Mouse (Mus musculus): ENCODE data around the gene Aacs. TPM values are rescaled to one million over a fixed set of nuclear protein-coding genes. Genes with fewer than 3 reads are reported as not detected.

Aacs gene
- total and polyA plus RNA-seq, 3 experiments, result 32.8 to 79.5 TPM; not detected in 1

- DNase-seq (ENCODE audit: low read depth, low spot score), result no peak
- no peak overlapping the region for H3K4me3 ChIP-seq (ENCODE audit: control insufficient read depth in 1 of 2, insufficient read depth in 1 of 2, low read depth in 2 of 2, low read length in 2 of 2)
- no peaks in the 10 kb centered on the region for H3K9me3 ChIP-seq (replicated peaks; ENCODE audit: insufficient read depth, low read length)
- H3K27ac ChIP-seq (ENCODE audit: control insufficient read depth, low read depth, low read length), result no peak overlapping the region
- TF ChIP-seq RCOR1 (IDR thresholded peaks at IDR 0.05; ENCODE audit: low read depth, low read length), result no peak
- no peak for TF ChIP-seq MYC (IDR thresholded peaks at IDR 0.05; ENCODE audit: low read depth, low read length)
- TF ChIP-seq SIN3A (IDR thresholded peaks at IDR 0.05; ENCODE audit: low read length), result no peak
- no peak for TF ChIP-seq SMC3 (IDR thresholded peaks at IDR 0.05; ENCODE audit: low read depth, low read length)
- no peak for TF ChIP-seq CHD2 (IDR thresholded peaks at IDR 0.05; ENCODE audit: low read length)
- no peak for TF ChIP-seq KAT2A (conservative IDR thresholded peaks at IDR 0.05; ENCODE audit: low read depth, low read length)
- no peak for TF ChIP-seq TBP (IDR thresholded peaks at IDR 0.05; ENCODE audit: low read depth, low read length)
- TF ChIP-seq TAL1 (IDR thresholded peaks at IDR 0.05; ENCODE audit: low read length), result no peak
- no peak for TF ChIP-seq EP300 (IDR thresholded peaks at IDR 0.05; ENCODE audit: low read depth in 1 of 2, low read length in 2 of 2)
- no peak for TF ChIP-seq ELF1 (IDR thresholded peaks at IDR 0.05; ENCODE audit: low read depth, low read length)
- no peak for TF ChIP-seq RAD21 (IDR thresholded peaks at IDR 0.05; ENCODE audit: low read depth, low read length)
- TF ChIP-seq NRF1 (IDR thresholded peaks at IDR 0.05; ENCODE audit: insufficient read depth, low read depth, low read length, poor library complexity, severe bottlenecking), result no peak
- TF ChIP-seq JUND (IDR thresholded peaks at IDR 0.05; ENCODE audit: low read depth, low read length), result no peak
- no peak for TF ChIP-seq HCFC1 (IDR thresholded peaks at IDR 0.05; ENCODE audit: low read depth, low read length)
- no peak for TF ChIP-seq ZC3H11A (IDR thresholded peaks at IDR 0.05; ENCODE audit: low read depth, low read length)
- no peak for TF ChIP-seq BHLHE40 (IDR thresholded peaks at IDR 0.05; ENCODE audit: borderline replicate concordance, low read depth, low read length)
- TF ChIP-seq GABPA (IDR thresholded peaks at IDR 0.05; ENCODE audit: low read depth, low read length), result no peak
- TF ChIP-seq USF2 (IDR thresholded peaks at IDR 0.05; ENCODE audit: borderline replicate concordance in 1 of 2, insufficient read depth in 1 of 2, low read depth in 1 of 2, low read length in 2 of 2), result no peak
- H3K79me2 ChIP-seq (ENCODE audit: control insufficient read depth, insufficient read depth, low read length, poor library complexity), result no peaks in the 10 kb centered on the region
- no peak overlapping the region for H3K9ac ChIP-seq (ENCODE audit: control insufficient read depth, low read depth, low read length, poor library complexity, severe bottlenecking)
- no peaks in the 10 kb centered on the region for H3K4me1 ChIP-seq (ENCODE audit: control insufficient read depth in 1 of 2, insufficient read depth in 2 of 2, low read length in 2 of 2)
- no peaks in the 10 kb centered on the region for H3K36me3 ChIP-seq (ENCODE audit: control insufficient read depth in 1 of 2, insufficient read depth in 2 of 2, low read length in 2 of 2)
- H3K27me3 ChIP-seq (ENCODE audit: control insufficient read depth in 1 of 2, insufficient read depth in 2 of 2, low read length in 2 of 2), result no peaks in the 10 kb centered on the region
These were observed 90.1 kb downstream of the Aacs start for GRCm38 (mm10) chr5:125565725-125566124.

Other genes starting within 250 kb of the Aacs start
- 51.4 and 53.1 TPM in 2 replicates for gene Scarb1, start 134.7 kb upstream of the Aacs start, total RNA-seq (2012; rRNA removed)
- gene Scarb1, start 134.7 kb upstream of the Aacs start, polyA plus RNA-seq (2012; ENCODE audit: insufficient read depth in 1 of 2, insufficient read length in 2 of 2, low read depth in 1 of 2, low replicate concordance in 2 of 2, missing spikeins in 1 of 2), result 10 to 100 TPM in 1 of 2 experiments, not detected in 1; 98.3 TPM
- gene Gm10382, start 86.5 kb upstream of the Aacs start, total RNA-seq (2012; rRNA removed), result 0.65 TPM in 2 replicates
- under 1 TPM in 1 of 2 experiments, not detected in 1; 0.96 TPM for gene Gm10382, start 86.5 kb upstream of the Aacs start, polyA plus RNA-seq (2012; ENCODE audit: insufficient read depth in 1 of 2, insufficient read length in 2 of 2, low read depth in 1 of 2, low replicate concordance in 2 of 2, missing spikeins in 1 of 2)
- gene Ubc, start 85.6 kb upstream of the Aacs start, total RNA-seq (2012; rRNA removed), result 511 and 526 TPM in 2 replicates
- 1,000 to 10,000 TPM in 1 of 2 experiments, 100 to 1,000 TPM in 1; 113 to 1,075 TPM for gene Ubc, start 85.6 kb upstream of the Aacs start, polyA plus RNA-seq (2012; ENCODE audit: insufficient read depth in 1 of 2, insufficient read length in 2 of 2, low read depth in 1 of 2, low replicate concordance in 2 of 2, missing spikeins in 1 of 2)
- 26.0 and 27.4 TPM in 2 replicates for gene Dhx37, start 41.7 kb upstream of the Aacs start, total RNA-seq (2012; rRNA removed)
- 100 to 1,000 TPM in 1 of 2 experiments, 10 to 100 TPM in 1; 55.3 to 549 TPM for gene Dhx37, start 41.7 kb upstream of the Aacs start, polyA plus RNA-seq (2012; ENCODE audit: insufficient read depth in 1 of 2, insufficient read length in 2 of 2, low read depth in 1 of 2, low replicate concordance in 2 of 2, missing spikeins in 1 of 2)
- 87.6 and 88.6 TPM in 2 replicates for gene Bri3bp, start 34.2 kb upstream of the Aacs start, total RNA-seq (2012; rRNA removed)
- gene Bri3bp, start 34.2 kb upstream of the Aacs start, polyA plus RNA-seq (2012; ENCODE audit: insufficient read depth in 1 of 2, insufficient read length in 2 of 2, low read depth in 1 of 2, low replicate concordance in 2 of 2, missing spikeins in 1 of 2), result 100 to 1,000 TPM in 1 of 2 experiments, 10 to 100 TPM in 1; 73.7 to 264 TPM
- gene Tmem132b, start 56.0 kb downstream of the Aacs start, total RNA-seq (2012; rRNA removed), result not detected in 2 replicates
- not detected for gene Tmem132b, start 56.0 kb downstream of the Aacs start, polyA plus RNA-seq (2012; ENCODE audit: insufficient read depth in 1 of 2, insufficient read length in 2 of 2, low read depth in 1 of 2, low replicate concordance in 2 of 2, missing spikeins in 1 of 2)